Mouse (Mus musculus) liver, embryonic 14.5 days (tissue): ENCODE data around the gene Art2b. TPM values are rescaled to one million over a fixed set of nuclear protein-coding genes. Genes with fewer than 3 reads are reported as not detected.
"Not testable (repeated sequence)": the region's sequence is repeated elsewhere in the genome, so short reads cannot be mapped to it uniquely, and the experiment has no call there.

Source experiments
- ATAC-seq: fragments of 200-750 bp; cut with Nextera tagmentation; 2 replicates; pipeline ENCODE4 v1.8.0; 2017; ENCODE audit warnings: moderate number of reproducible peaks, mild to moderate bottlenecking, moderate library complexity; ENCODE audit not compliant: insufficient read depth
- DNase-seq, 3 experiments: peaks; one replicate each; pipeline ENCODE4 v3.0.0-alpha.2; 2012 to 2013; ENCODE audit warnings: low read depth in 3 of 3, low spot score in 3 of 3
- H3K27ac ChIP-seq: fragments of 300-500 bp; sonication (generic); 2 replicates; pipeline ENCODE4 v1.5.1; 2014; ENCODE audit warnings: moderate library complexity, mild to moderate bottlenecking, control low read depth, inconsistent platforms
- H3K27me3 ChIP-seq: fragments of 300-500 bp; sonication (generic); 2 replicates; pipeline ENCODE4 v1.6.1; 2014; ENCODE audit warnings: mild to moderate bottlenecking, low read length, moderate library complexity; ENCODE audit not compliant: control insufficient read depth, insufficient read depth
- H3K36me3 ChIP-seq: fragments of 300-500 bp; sonication (generic); replicated peaks from 2 replicates; pipeline ENCODE4 v1.6.1; 2014; ENCODE audit warnings: low read depth; ENCODE audit not compliant: control insufficient read depth, insufficient read depth
- H3K4me1 ChIP-seq, 2 experiments: fragments of 200-500 bp in 1 of 2; fragments of 300-500 bp in 1 of 2; sonication (generic) in 1 of 2; replicated peaks; 2 replicates each; pipeline ENCODE4 v1.6.1; 2012 to 2014; ENCODE audit warnings: antibody characterized with exemption in 1 of 2, inconsistent platforms in 1 of 2, low read length in 1 of 2; ENCODE audit not compliant: control insufficient read depth in 2 of 2, insufficient read depth in 2 of 2
- H3K4me2 ChIP-seq: fragments of 300-500 bp; sonication (generic); 2 replicates; pipeline ENCODE4 v1.6.1; 2014; ENCODE audit warnings: low read depth, mild to moderate bottlenecking, control low read depth, moderate library complexity
- H3K4me3 ChIP-seq, 2 experiments: fragments of 200-500 bp in 1 of 2; fragments of 300-500 bp in 1 of 2; sonication (generic) in 1 of 2; 2 replicates each; pipeline ENCODE4 v1.5.1; 2012 to 2014; ENCODE audit warnings: low read depth in 2 of 2, low read length in 2 of 2, mild to moderate bottlenecking in 2 of 2, control low read depth in 1 of 2, inconsistent platforms in 1 of 2, moderate library complexity in 1 of 2; ENCODE audit not compliant: insufficient read depth in 1 of 2
- H3K9ac ChIP-seq: fragments of 300-500 bp; sonication (generic); replicated peaks from 2 replicates; pipeline ENCODE4 v1.6.1; 2014; ENCODE audit warnings: mild to moderate bottlenecking, control low read depth, moderate library complexity
- H3K9me3 ChIP-seq: fragments of 300-500 bp; sonication (generic); 2 replicates; pipeline ENCODE4 v1.6.1; 2016; ENCODE audit warnings: low read length, mixed read lengths; ENCODE audit not compliant: control insufficient read depth
- CTCF ChIP-seq: IDR thresholded peaks from 2 replicates; pipeline ENCODE4 v1.5.1; 2016; ENCODE audit warnings: antibody characterized with exemption, low read depth, control low read depth
- EP300 ChIP-seq: IDR thresholded peaks from 2 replicates; pipeline ENCODE4 v1.6.1; 2016; ENCODE audit warnings: antibody characterized with exemption, low read depth
- WGBS: fragments of 180-500 bp; shearing (Covaris S2); extraction: QIAGEN DNeasy Blood & Tissue Kit; methylation state at CpG from one replicate; pipeline ENCODE4 v1.1.7; 2014; ENCODE audit not compliant: insufficient replicate concordance; 5-methylcytosine and 5-hydroxymethylcytosine counted together
- polyA plus RNA-seq, 2 experiments: library from polyadenylated mRNA; depleted of rRNA in 1 of 2; stranded (reverse) in 1 of 2; unstranded in 1 of 2; fragments of >200 nt; fragmentation: Nextera tagmentation in 1 of 2; extraction: Ambion mirVana in 1 of 2; gene quantifications; 2 replicates each; pipeline versions ENCODE4 v1.2.1 to v1.2.3; 2012 to 2014

Art2b gene
- 0.05 and 0.07 TPM in 2 replicates for polyA plus RNA-seq (2012; rRNA removed)
- polyA plus RNA-seq (2014; fragmentation: Nextera tagmentation; extraction: Ambion mirVana) = not detected in 2 replicates

DNA sequence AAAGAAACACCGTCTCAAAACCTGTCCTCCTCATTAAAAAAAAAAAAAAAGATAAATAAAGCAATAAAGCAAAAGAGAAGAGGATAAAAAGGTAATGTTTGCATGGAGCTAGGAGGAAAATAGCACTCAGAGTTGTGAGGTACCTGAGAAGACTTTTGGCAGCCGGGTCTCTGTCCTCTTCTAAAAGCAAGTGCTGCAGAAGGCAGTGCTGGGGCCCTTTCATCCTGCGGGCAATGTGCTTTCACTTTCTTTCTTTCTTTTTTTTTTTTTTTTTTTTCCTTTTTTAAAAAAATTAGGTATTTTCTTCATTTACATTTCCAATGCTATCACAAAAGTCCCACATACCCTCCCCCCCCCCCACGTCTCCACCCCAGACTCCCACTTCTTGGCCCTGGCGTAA, at the start of gene Art2b:
TSS of gene Art2b (minus strand) at position 193 of the 400 bp plus-strand sequence.
- Histone ChIP-seq H3K4me2 (no peak within 1 kb of the TSS), H3K4me3 (no peak within 1 kb of the TSS), H3K4me1 (no peaks in the 10 kb centered on the region), H3K9me3 (no peaks in the 10 kb centered on the region), H3K27me3 (no peaks in the 10 kb centered on the region), H3K27ac (no peak within 1 kb of the TSS), H3K9ac (no peak within 1 kb of the TSS), H3K36me3 (no peaks in the 10 kb centered on the region)
- 58% methylated on average over 5 of the region's 5 CpGs for WGBS
- DNase-seq (no peak), ATAC-seq (no peak)
- TF ChIP-seq CTCF = no peak
- no peak for TF ChIP-seq EP300

DNA sequence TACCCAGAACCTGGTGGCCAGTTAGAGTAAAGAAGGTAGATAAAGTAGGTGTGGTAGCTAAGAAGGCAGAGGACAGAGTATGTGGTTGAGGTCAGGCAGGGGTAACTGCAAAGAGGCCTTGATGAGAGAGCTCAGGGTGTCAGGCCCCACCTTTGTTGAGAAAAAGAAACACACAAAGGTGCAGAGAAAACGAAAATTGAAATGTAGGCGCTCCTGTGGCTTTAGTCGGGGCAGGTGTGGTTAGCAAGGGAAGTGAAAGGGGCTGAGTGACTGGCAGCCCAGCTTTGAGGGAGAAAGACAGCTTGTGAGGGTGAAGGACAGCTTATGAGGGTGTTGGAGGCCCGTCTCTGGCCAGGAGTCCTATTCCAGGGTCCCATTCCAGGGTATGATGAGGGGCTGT, 49.1 kb upstream of the Art2b start:
- Histone ChIP-seq H3K4me1 (no peaks in the 10 kb centered on the region), H3K9ac (no peak overlapping the region), H3K4me3 (no peak overlapping the region), H3K36me3 (no peaks in the 10 kb centered on the region), H3K27ac (no peak overlapping the region), H3K27me3 (no peaks in the 10 kb centered on the region), H3K4me2 (no peak overlapping the region), H3K9me3 (no peaks in the 10 kb centered on the region)
- DNase-seq (no peak), ATAC-seq (no peak)
- no peak for TF ChIP-seq EP300
- TF ChIP-seq CTCF = no peak
- 43% methylated on average over 4 of the region's 4 CpGs for WGBS

DNA sequence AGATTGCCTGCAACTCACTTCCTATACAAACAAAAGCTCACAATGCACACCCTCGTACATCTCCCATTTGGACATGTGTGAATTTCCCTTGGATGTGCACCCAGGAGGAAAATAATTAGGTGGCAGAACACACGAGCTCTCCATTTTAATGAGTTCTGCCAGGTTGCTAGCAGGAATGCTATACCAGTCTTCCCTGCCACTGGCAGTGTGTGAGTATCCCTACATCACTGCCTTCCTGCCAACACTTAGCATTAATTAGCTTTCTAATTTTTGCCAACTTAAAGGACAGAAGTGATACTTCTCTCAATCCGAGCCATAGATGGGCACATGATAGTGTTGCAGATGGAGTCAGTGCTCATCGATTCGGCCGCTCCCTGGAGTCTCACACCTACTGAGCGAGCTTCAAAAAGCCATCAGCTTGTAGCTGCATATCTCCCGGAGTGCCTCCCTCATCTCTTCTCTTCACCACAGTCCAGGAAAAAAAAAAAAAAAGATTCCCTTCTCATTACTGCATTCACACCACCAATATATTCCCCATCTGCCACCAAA, 48.3 kb upstream of the Art2b start:
- H3K36me3 ChIP-seq = no peaks in the 10 kb centered on the region
- no peak for TF ChIP-seq EP300
- no peak overlapping the region for H3K9ac ChIP-seq
- no peaks in the 10 kb centered on the region for H3K4me1 ChIP-seq
- no peak for ATAC-seq
- no peak for DNase-seq
- H3K4me2 ChIP-seq = no peak overlapping the region
- no peak overlapping the region for H3K4me3 ChIP-seq
- H3K27ac ChIP-seq = no peak overlapping the region
- 68% methylated on average over 8 of the region's 8 CpGs for WGBS
- H3K27me3 ChIP-seq = no peaks in the 10 kb centered on the region
- no peaks in the 10 kb centered on the region for H3K9me3 ChIP-seq

DNA sequence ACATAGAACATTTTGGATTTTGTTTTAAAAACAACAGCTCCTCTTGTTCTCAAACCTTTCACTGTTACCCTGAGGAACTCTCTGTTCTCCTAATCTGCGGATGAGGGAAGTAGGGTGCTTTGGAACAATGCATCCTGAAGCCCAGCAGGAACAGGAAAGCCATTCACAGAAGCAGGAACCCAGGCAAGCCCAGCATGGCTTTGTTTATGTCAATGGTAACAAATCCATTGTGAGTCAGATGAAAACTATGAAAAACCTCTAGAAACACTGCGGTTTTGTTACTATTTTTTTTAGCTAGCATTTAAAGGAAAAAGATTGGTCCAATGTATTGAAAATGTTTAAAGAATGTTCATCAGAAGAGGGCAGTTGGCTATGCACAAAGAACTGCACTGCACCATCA, 43.1 kb upstream of the Art2b start:
- Histone ChIP-seq H3K4me1 (no peaks in the 10 kb centered on the region), H3K9me3 (no peaks in the 10 kb centered on the region), H3K27me3 (no peaks in the 10 kb centered on the region), H3K27ac (no peak overlapping the region), H3K9ac (no peak overlapping the region), H3K4me2 (no peak overlapping the region), H3K4me3 (no peak overlapping the region), H3K36me3 (no peaks in the 10 kb centered on the region)
- DNase-seq (no peak), ATAC-seq (no peak)
- TF ChIP-seq EP300 = no peak
- WGBS = 18% methylated on average over 2 of the region's 2 CpGs

DNA sequence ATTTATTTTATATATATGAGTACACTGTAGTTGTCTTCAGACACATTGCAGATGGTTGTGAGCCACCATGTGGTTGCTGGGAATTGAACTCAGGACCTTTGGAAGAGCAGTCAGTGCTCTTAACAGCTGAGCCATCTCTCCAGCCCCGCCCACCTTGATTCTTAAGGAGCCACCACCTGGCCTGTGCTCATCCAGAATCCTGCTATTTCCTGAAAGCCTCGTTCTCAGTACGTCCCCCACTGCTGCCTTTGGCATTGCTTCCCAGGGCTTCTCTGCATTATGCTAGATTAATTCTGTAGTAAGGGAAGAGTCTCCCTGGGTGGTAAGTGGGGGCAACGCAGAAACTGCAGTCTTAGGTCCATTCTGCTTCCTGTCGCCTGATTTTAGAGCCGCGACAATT, 41.8 kb upstream of the Art2b start:
- not testable (repeated sequence) for H3K4me3 ChIP-seq, DNase-seq, H3K36me3 ChIP-seq, H3K9ac ChIP-seq, H3K4me2 ChIP-seq, H3K4me1 ChIP-seq, ATAC-seq, H3K27ac ChIP-seq, H3K27me3 ChIP-seq, H3K9me3 ChIP-seq
- WGBS = 51% methylated on average over 7 of the region's 7 CpGs
